Mouse (Mus musculus): ENCODE results near the gene Rpl19.

DNA sequence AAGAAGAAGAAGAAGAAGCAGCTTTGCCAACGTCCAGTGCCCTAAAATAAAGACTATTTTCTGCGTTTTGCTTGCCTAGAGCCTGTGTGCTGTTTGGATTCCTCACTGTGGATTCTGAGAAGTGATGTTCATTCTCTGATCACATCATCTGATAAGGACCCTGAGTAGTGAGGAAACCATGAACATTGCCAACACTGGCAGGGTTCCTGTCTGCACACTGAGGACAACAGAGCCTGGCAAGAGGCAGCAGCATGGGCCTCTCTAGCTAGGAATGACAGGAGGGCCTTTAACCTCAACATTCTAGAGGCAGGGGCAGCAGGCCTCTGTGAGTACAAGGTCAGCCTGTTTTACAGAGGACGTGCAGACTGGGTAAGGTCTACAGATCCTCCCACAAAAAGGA is 2.0 kb upstream of the Rpl19 start:
- TF ChIP-seq CTCF (IDR thresholded peaks at IDR 0.05; ENCODE audit: low read depth) (no peak), EP300 (IDR thresholded peaks at IDR 0.05; ENCODE audit: low read depth) (no peak)
